Mouse (Mus musculus): ENCODE results near the gene Sf3a2.

GRCm38 (mm10) chr10:80802204-80802912, 4.4 kb downstream of the Sf3a2 start:
- TF ChIP-seq GATA1 (IDR thresholded peaks at IDR 0.05; ENCODE audit: borderline replicate concordance, low read length) (no peak), FLI1 (IDR thresholded peaks at IDR 0.05; ENCODE audit: low read length) (no peak)
